Mouse (Mus musculus) left cerebral cortex, adult 8-10 months (tissue): ENCODE results near the gene Smim20. TPM values are rescaled to one million over a fixed set of nuclear protein-coding genes. Genes with fewer than 3 reads are reported as not detected.

Source experiments
- DNase-seq, 2 experiments: peaks; one replicate each; pipeline ENCODE4 v3.0.0; 2022; ENCODE audit warnings: low spot score in 2 of 2
- total RNA-seq, 4 experiments: library from RNA; stranded (reverse); gene quantifications; 2 replicates each; pipeline ENCODE4 v1.2.4; 2022

Smim20 gene
- total RNA-seq, 4 experiments from 2014 or later: 38.0 to 43.3 (median 40.1) TPM

GRCm38 (mm10) chr5:53265740-53266139, 1.1 kb upstream of the Smim20 start:
- no peak for DNase-seq

GRCm38 (mm10) chr5:53266181-53266580, 702 bp upstream of the Smim20 start:
- no peak for DNase-seq

GRCm38 (mm10) chr5:53268095-53268692, 1.3 kb downstream of the Smim20 start:
- DNase-seq: no peak

- DNase-seq: no peak
Measured at GRCm38 (mm10) chr5:53269799-53270198, 2.9 kb downstream of the Smim20 start.

- no peak for DNase-seq
Measured at GRCm38 (mm10) chr5:53270947-53271711, 4.2 kb downstream of the Smim20 start.

GRCm38 (mm10) chr5:53272626-53273025, 5.7 kb downstream of the Smim20 start:
- DNase-seq: no peak

- DNase-seq: no peak
Measured at GRCm38 (mm10) chr5:53273699-53274430, 7.0 kb downstream of the Smim20 start.

GRCm38 (mm10) chr5:53274811-53275355, 8.0 kb downstream of the Smim20 start:
- DNase-seq: no peak

- no peak for DNase-seq
Measured at GRCm38 (mm10) chr5:53275376-53275775, 8.5 kb downstream of the Smim20 start.

GRCm38 (mm10) chr5:53276470-53277022, 9.7 kb downstream of the Smim20 start:
- no peak for DNase-seq

GRCm38 (mm10) chr5:53277716-53278263, 10.9 kb downstream of the Smim20 start:
- DNase-seq: no peak

GRCm38 (mm10) chr5:53279216-53279813, 12.4 kb downstream of the Smim20 start:
- DNase-seq: no peak

- no peak for DNase-seq
Measured at GRCm38 (mm10) chr5:53282487-53282886, 15.6 kb downstream of the Smim20 start.

GRCm38 (mm10) chr5:53286406-53286805, 19.5 kb downstream of the Smim20 start:
- DNase-seq: no peak

- DNase-seq: no peak
Measured at GRCm38 (mm10) chr5:53289438-53289837, 22.6 kb downstream of the Smim20 start.

- no peak for DNase-seq
Measured at GRCm38 (mm10) chr5:53294627-53295026, 27.7 kb downstream of the Smim20 start.

- DNase-seq: no peak
Measured at GRCm38 (mm10) chr5:53296961-53297360, 30.1 kb downstream of the Smim20 start.

GRCm38 (mm10) chr5:53301496-53301895, 34.6 kb downstream of the Smim20 start:
- no peak for DNase-seq

GRCm38 (mm10) chr5:53302895-53303670, 36.2 kb downstream of the Smim20 start:
- no peak for DNase-seq

GRCm38 (mm10) chr5:53303941-53304340, 37.1 kb downstream of the Smim20 start:
- no peak for DNase-seq
